Mouse (Mus musculus): ENCODE data around the gene Serpinb9g. TPM values are rescaled to one million over a fixed set of nuclear protein-coding genes. Genes with fewer than 3 reads are reported as not detected.
"Not testable (repeated sequence)": the region's sequence is repeated elsewhere in the genome, so short reads cannot be mapped to it uniquely, and the experiment has no call there.

The Serpinb9g gene
- not detected in 2 replicates for polyA plus RNA-seq (2015; fragmentation: Nextera tagmentation; extraction: Ambion mirVana)

DNA sequence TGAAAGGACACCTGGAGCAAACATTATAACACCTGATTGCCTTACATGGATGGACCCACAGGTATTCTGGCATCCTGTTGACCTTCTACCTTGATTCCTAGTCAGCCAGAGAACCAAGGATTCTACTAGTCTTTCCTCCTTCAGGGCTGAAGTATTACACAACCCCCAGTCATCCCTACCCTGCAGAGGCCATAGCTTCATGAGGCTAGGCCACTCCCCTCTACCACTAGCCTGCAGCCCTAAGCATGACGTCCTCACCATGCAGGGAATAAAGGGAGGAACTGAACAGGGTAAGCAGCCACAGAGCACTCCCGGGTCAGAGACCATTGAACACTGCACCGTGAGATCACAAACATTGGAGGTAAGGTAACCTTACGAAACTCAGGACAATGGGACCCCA, at the start of gene Serpinb9g:
Serpinb9g (plus strand) TSS at position 301 of the 400 bp plus-strand sequence.
- H3K9ac ChIP-seq (ENCODE audit: low read depth, low read length); H3K36me3 ChIP-seq (ENCODE audit: control insufficient read depth, insufficient read depth, low read length); H3K4me3 ChIP-seq (ENCODE audit: low read length); H3K9me3 ChIP-seq (ENCODE audit: control insufficient read depth, low read length); H3K4me2 ChIP-seq (ENCODE audit: low read depth, low read length); H3K27me3 ChIP-seq (replicated peaks; ENCODE audit: control insufficient read depth, insufficient read depth, low read length); H3K27ac ChIP-seq (ENCODE audit: low read length); ATAC-seq; H3K4me1 ChIP-seq (ENCODE audit: control insufficient read depth, insufficient read depth, low read length): not testable (repeated sequence)
- WGBS: 82% methylated on average over 4 of the region's 4 CpGs

DNA sequence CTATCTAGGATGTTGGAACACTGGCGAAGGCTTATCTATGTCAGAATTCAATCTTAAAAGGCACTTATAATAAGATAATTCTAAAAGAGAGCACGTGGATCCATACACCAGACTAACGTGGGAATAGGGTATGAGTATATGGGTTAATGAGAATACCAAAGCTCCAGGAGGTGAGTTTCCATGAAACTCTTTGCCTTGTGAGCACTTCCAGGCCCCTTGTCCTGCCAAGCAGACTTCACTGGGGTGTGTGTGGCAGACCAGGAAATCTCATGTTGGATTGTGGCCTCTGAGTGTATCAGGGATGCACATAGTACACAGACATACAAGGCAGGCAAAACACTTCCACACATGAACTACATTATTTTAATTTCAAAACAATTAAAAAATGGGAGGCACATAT, 718 bp upstream of the Serpinb9g start:
- not testable (repeated sequence) for H3K4me3 ChIP-seq (ENCODE audit: low read length); H3K4me2 ChIP-seq (ENCODE audit: low read depth, low read length); H3K36me3 ChIP-seq (ENCODE audit: control insufficient read depth, insufficient read depth, low read length); H3K4me1 ChIP-seq (ENCODE audit: control insufficient read depth, insufficient read depth, low read length); H3K9ac ChIP-seq (ENCODE audit: low read depth, low read length); H3K27me3 ChIP-seq (replicated peaks; ENCODE audit: control insufficient read depth, insufficient read depth, low read length); H3K27ac ChIP-seq (ENCODE audit: low read length); H3K9me3 ChIP-seq (ENCODE audit: control insufficient read depth, low read length); ATAC-seq
- WGBS: 76% methylated on average over 3 of the region's 3 CpGs

GRCm38 (mm10) chr13:33524629-33525028, 40.0 kb downstream of the Serpinb9g start:
- Histone ChIP-seq H3K4me1 (ENCODE audit: control insufficient read depth, insufficient read depth, low read length) (no peaks in the 10 kb centered on the region), H3K4me2 (ENCODE audit: low read depth, low read length) (no peak overlapping the region), H3K27me3 (replicated peaks; ENCODE audit: control insufficient read depth, insufficient read depth, low read length) (no peaks in the 10 kb centered on the region), H3K9ac (ENCODE audit: low read depth, low read length) (no peak overlapping the region), H3K4me3 (ENCODE audit: low read length) (no peak overlapping the region), H3K9me3 (ENCODE audit: control insufficient read depth, low read length) (no peaks in the 10 kb centered on the region), H3K36me3 (ENCODE audit: control insufficient read depth, insufficient read depth, low read length) (no peaks in the 10 kb centered on the region), H3K27ac (ENCODE audit: low read length) (no peak overlapping the region)
- peak; percentile 70 for ATAC-seq

DNA sequence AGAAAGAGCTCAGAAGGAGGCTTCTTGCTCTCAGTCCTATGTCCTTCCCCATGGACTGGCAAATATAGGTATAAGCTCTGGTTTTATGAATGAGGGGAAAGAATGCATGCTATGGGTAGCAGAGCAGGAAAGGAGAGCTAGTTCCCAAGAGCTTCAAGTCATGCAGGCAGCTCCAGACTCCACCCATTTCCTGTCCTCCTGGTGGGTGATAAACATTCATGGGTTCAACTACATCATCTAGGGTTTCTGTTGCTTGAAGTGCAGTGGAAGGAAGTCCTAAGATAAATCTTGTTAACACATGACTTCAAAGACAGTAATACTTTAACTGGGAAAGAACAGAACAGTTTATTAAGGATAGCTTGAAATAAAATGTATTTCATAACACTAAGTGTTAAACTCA, 48.2 kb downstream of the Serpinb9g start:
- no peak for ATAC-seq
- H3K27me3 ChIP-seq (replicated peaks; ENCODE audit: control insufficient read depth, insufficient read depth, low read length): no peaks in the 10 kb centered on the region

More for the DNA sequence above, 48.2 kb downstream of the Serpinb9g start:
- Histone ChIP-seq H3K9ac (ENCODE audit: low read depth, low read length) (no peak overlapping the region), H3K4me2 (ENCODE audit: low read depth, low read length) (no peak overlapping the region), H3K9me3 (ENCODE audit: control insufficient read depth, low read length) (no peaks in the 10 kb centered on the region), H3K4me1 (ENCODE audit: control insufficient read depth, insufficient read depth, low read length) (no peaks in the 10 kb centered on the region), H3K4me3 (ENCODE audit: low read length) (no peak overlapping the region), H3K36me3 (ENCODE audit: control insufficient read depth, insufficient read depth, low read length) (no peaks in the 10 kb centered on the region), H3K27ac (ENCODE audit: low read length) (no peak overlapping the region)

Other genes starting within 250 kb of the Serpinb9g start
- not detected in 2 replicates for gene Serpinb9e, start 235.2 kb upstream of the Serpinb9g start, polyA plus RNA-seq (2015; fragmentation: Nextera tagmentation; extraction: Ambion mirVana)
- not detected in 2 replicates for gene Serpinb9f, start 160.7 kb upstream of the Serpinb9g start, polyA plus RNA-seq (2015; fragmentation: Nextera tagmentation; extraction: Ambion mirVana)
- gene Gm11397, start 89.0 kb upstream of the Serpinb9g start, polyA plus RNA-seq (2015; fragmentation: Nextera tagmentation; extraction: Ambion mirVana): not detected in 2 replicates
- not detected in 2 replicates for gene Serpinb6d, start 176.6 kb downstream of the Serpinb9g start, polyA plus RNA-seq (2015; fragmentation: Nextera tagmentation; extraction: Ambion mirVana)

Measured in intestine, embryonic 16.5 days (tissue).